Mouse (Mus musculus): ENCODE data around the gene Sh3rf1. TPM values are rescaled to one million over a fixed set of nuclear protein-coding genes. Genes with fewer than 3 reads are reported as not detected.

The Sh3rf1 gene
- polyA plus RNA-seq, 1 experiment = 3.8 TPM

DNA sequence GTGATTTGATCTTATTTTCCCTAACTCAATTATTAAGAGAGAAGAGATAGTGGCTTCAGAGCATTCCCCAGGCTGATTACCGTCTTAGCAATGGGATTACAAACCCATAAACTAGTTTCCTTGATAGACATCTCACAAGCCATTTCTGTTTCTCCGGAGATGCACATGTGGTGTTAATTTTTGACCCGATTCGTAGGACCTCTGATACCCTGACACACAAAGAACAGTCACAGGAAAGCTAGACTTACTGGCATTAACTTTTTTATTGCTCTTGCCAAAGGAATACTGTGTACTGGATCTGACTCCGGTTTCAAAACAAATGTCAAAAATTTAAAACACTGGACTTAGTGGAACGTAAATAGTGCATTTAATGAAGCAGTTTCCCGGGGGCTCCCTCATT lies 62.2 kb downstream of the Sh3rf1 start:
- Histone ChIP-seq H3K27me3 (ENCODE audit: control insufficient read depth, insufficient read depth, insufficient read length) (no peaks in the 10 kb centered on the region), H3K79me2 (ENCODE audit: control insufficient read depth, insufficient read depth) (no peaks in the 10 kb centered on the region), H3ac (ENCODE audit: control insufficient read depth, insufficient read length, low read depth) (no peak overlapping the region), H3K79me3 (ENCODE audit: low read depth) (peaks cover 6% of the 10 kb centered on the region), H3K36me3 (ENCODE audit: control insufficient read depth, insufficient read depth) (no peaks in the 10 kb centered on the region), H3K4me3 (ENCODE audit: insufficient read depth, poor library complexity, severe bottlenecking) (no peak overlapping the region)
- TF ChIP-seq MAX (IDR thresholded peaks at IDR 0.05) = no peak
- TF ChIP-seq USF1 (IDR thresholded peaks at IDR 0.05; ENCODE audit: low read depth) = no peak

- Histone ChIP-seq H3K4me3 (ENCODE audit: insufficient read depth, poor library complexity, severe bottlenecking) (no peak overlapping the region), H3K27me3 (ENCODE audit: control insufficient read depth, insufficient read depth, insufficient read length) (no peaks in the 10 kb centered on the region), H3K79me2 (ENCODE audit: control insufficient read depth, insufficient read depth) (no peaks in the 10 kb centered on the region), H3K79me3 (ENCODE audit: low read depth) (peaks cover 6% of the 10 kb centered on the region), H3K36me3 (ENCODE audit: control insufficient read depth, insufficient read depth) (no peaks in the 10 kb centered on the region), H3ac (ENCODE audit: control insufficient read depth, insufficient read length, low read depth) (no peak overlapping the region)
- TF ChIP-seq USF1 (IDR thresholded peaks at IDR 0.05; ENCODE audit: low read depth) = no peak
- no peak for TF ChIP-seq MYOD1 (IDR thresholded peaks at IDR 0.05; ENCODE audit: control insufficient read depth, insufficient read length, low read depth)
- TF ChIP-seq MYOG (IDR thresholded peaks at IDR 0.05; ENCODE audit: control insufficient read depth, extremely low read depth, insufficient read length) = no peak
- no peak for TF ChIP-seq CEBPB (IDR thresholded peaks at IDR 0.05; ENCODE audit: low read depth)
- TF ChIP-seq MAX (IDR thresholded peaks at IDR 0.05) = no peak
- TF ChIP-seq CTCF (IDR thresholded peaks at IDR 0.05; ENCODE audit: control insufficient read depth, insufficient read depth, insufficient read length) = no peak
- no peak for TF ChIP-seq FOSL1 (IDR thresholded peaks at IDR 0.05; ENCODE audit: insufficient read depth, low read length, poor library complexity, severe bottlenecking)
Observed at GRCm38 (mm10) chr8:61286394-61286793, 62.7 kb downstream of the Sh3rf1 start.

- peaks cover 6% of the 10 kb centered on the region for H3K79me3 ChIP-seq (ENCODE audit: low read depth)
- no peaks in the 10 kb centered on the region for H3K27me3 ChIP-seq (ENCODE audit: control insufficient read depth, insufficient read depth, insufficient read length)
- no peak for TF ChIP-seq CEBPB (IDR thresholded peaks at IDR 0.05; ENCODE audit: low read depth)
- TF ChIP-seq MYOG (IDR thresholded peaks at IDR 0.05; ENCODE audit: control insufficient read depth, extremely low read depth, insufficient read length) = no peak
- no peak for TF ChIP-seq MYOD1 (IDR thresholded peaks at IDR 0.05; ENCODE audit: control insufficient read depth, insufficient read length, low read depth)
- no peak for TF ChIP-seq CTCF (IDR thresholded peaks at IDR 0.05; ENCODE audit: control insufficient read depth, insufficient read depth, insufficient read length)
- no peak for TF ChIP-seq USF1 (IDR thresholded peaks at IDR 0.05; ENCODE audit: low read depth)
- TF ChIP-seq FOSL1 (IDR thresholded peaks at IDR 0.05; ENCODE audit: insufficient read depth, low read length, poor library complexity, severe bottlenecking) = no peak
- no peak for TF ChIP-seq MAX (IDR thresholded peaks at IDR 0.05)
- H3K4me3 ChIP-seq (ENCODE audit: insufficient read depth, poor library complexity, severe bottlenecking) = no peak overlapping the region
- H3K36me3 ChIP-seq (ENCODE audit: control insufficient read depth, insufficient read depth) = no peaks in the 10 kb centered on the region
- H3K79me2 ChIP-seq (ENCODE audit: control insufficient read depth, insufficient read depth) = no peaks in the 10 kb centered on the region
- H3ac ChIP-seq (ENCODE audit: control insufficient read depth, insufficient read length, low read depth) = no peak overlapping the region
Observed at GRCm38 (mm10) chr8:61286795-61287385, 63.2 kb downstream of the Sh3rf1 start.

- Histone ChIP-seq H3ac (ENCODE audit: control insufficient read depth, insufficient read length, low read depth) (no peak overlapping the region), H3K79me2 (ENCODE audit: control insufficient read depth, insufficient read depth) (no peaks in the 10 kb centered on the region), H3K36me3 (ENCODE audit: control insufficient read depth, insufficient read depth) (no peaks in the 10 kb centered on the region), H3K4me3 (ENCODE audit: insufficient read depth, poor library complexity, severe bottlenecking) (no peak overlapping the region), H3K27me3 (ENCODE audit: control insufficient read depth, insufficient read depth, insufficient read length) (no peaks in the 10 kb centered on the region), H3K79me3 (ENCODE audit: low read depth) (peaks cover 6% of the 10 kb centered on the region)
- TF ChIP-seq CEBPB (IDR thresholded peaks at IDR 0.05; ENCODE audit: low read depth) = no peak
- no peak for TF ChIP-seq CTCF (IDR thresholded peaks at IDR 0.05; ENCODE audit: control insufficient read depth, insufficient read depth, insufficient read length)
- no peak for TF ChIP-seq FOSL1 (IDR thresholded peaks at IDR 0.05; ENCODE audit: insufficient read depth, low read length, poor library complexity, severe bottlenecking)
- no peak for TF ChIP-seq MYOG (IDR thresholded peaks at IDR 0.05; ENCODE audit: control insufficient read depth, extremely low read depth, insufficient read length)
- TF ChIP-seq MYOD1 (IDR thresholded peaks at IDR 0.05; ENCODE audit: control insufficient read depth, insufficient read length, low read depth) = no peak
- no peak for TF ChIP-seq MAX (IDR thresholded peaks at IDR 0.05)
- no peak for TF ChIP-seq USF1 (IDR thresholded peaks at IDR 0.05; ENCODE audit: low read depth)
Observed at GRCm38 (mm10) chr8:61288006-61288566, 64.4 kb downstream of the Sh3rf1 start.

GRCm38 (mm10) chr8:61288676-61289075 lies 65.0 kb downstream of the Sh3rf1 start:
- no peaks in the 10 kb centered on the region for H3K79me2 ChIP-seq (ENCODE audit: control insufficient read depth, insufficient read depth)
- H3K27me3 ChIP-seq (ENCODE audit: control insufficient read depth, insufficient read depth, insufficient read length) = no peaks in the 10 kb centered on the region
- peaks cover 6% of the 10 kb centered on the region for H3K79me3 ChIP-seq (ENCODE audit: low read depth)
- TF ChIP-seq CEBPB (IDR thresholded peaks at IDR 0.05; ENCODE audit: low read depth) = no peak
- no peak for TF ChIP-seq USF1 (IDR thresholded peaks at IDR 0.05; ENCODE audit: low read depth)
- no peak for TF ChIP-seq MAX (IDR thresholded peaks at IDR 0.05)
- TF ChIP-seq MYOG (IDR thresholded peaks at IDR 0.05; ENCODE audit: control insufficient read depth, extremely low read depth, insufficient read length) = no peak
- no peak for TF ChIP-seq FOSL1 (IDR thresholded peaks at IDR 0.05; ENCODE audit: insufficient read depth, low read length, poor library complexity, severe bottlenecking)
- no peak for TF ChIP-seq MYOD1 (IDR thresholded peaks at IDR 0.05; ENCODE audit: control insufficient read depth, insufficient read length, low read depth)
- no peak for TF ChIP-seq CTCF (IDR thresholded peaks at IDR 0.05; ENCODE audit: control insufficient read depth, insufficient read depth, insufficient read length)
- no peak overlapping the region for H3K4me3 ChIP-seq (ENCODE audit: insufficient read depth, poor library complexity, severe bottlenecking)
- H3ac ChIP-seq (ENCODE audit: control insufficient read depth, insufficient read length, low read depth) = no peak overlapping the region
- no peaks in the 10 kb centered on the region for H3K36me3 ChIP-seq (ENCODE audit: control insufficient read depth, insufficient read depth)

DNA sequence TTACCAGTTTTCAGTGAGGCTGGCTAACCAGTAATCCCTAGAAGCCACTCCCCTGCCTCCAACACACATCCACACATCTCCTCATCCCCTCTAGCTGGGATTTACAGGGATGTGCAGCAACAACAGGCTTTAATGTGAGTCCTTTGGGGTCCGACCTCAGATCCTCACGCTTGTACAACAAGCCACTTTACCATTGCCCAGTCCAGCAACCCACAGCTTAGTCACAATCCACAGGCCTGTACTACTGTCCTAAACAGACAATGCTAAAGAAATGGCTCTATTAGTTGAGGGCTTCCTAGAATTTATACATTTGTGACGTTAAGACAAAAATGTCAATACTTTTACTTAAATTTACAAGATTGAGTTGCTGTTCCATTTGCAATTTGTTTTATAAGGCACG lies 71.4 kb downstream of the Sh3rf1 start:
- no peak overlapping the region for H3ac ChIP-seq (ENCODE audit: control insufficient read depth, insufficient read length, low read depth)
- no peak overlapping the region for H3K4me3 ChIP-seq (ENCODE audit: insufficient read depth, poor library complexity, severe bottlenecking)
- TF ChIP-seq USF1 (IDR thresholded peaks at IDR 0.05; ENCODE audit: low read depth) (no peak), CEBPB (IDR thresholded peaks at IDR 0.05; ENCODE audit: low read depth) (no peak), MAX (IDR thresholded peaks at IDR 0.05) (no peak)
- no peaks in the 10 kb centered on the region for H3K79me3 ChIP-seq (ENCODE audit: low read depth)
- H3K36me3 ChIP-seq (ENCODE audit: control insufficient read depth, insufficient read depth) = no peaks in the 10 kb centered on the region
- H3K79me2 ChIP-seq (ENCODE audit: control insufficient read depth, insufficient read depth) = no peaks in the 10 kb centered on the region
- no peaks in the 10 kb centered on the region for H3K27me3 ChIP-seq (ENCODE audit: control insufficient read depth, insufficient read depth, insufficient read length)

Measured in C2C12 (cell line).